Mouse (Mus musculus) Patski (cell line): ENCODE data around the gene Zfyve16. TPM values are rescaled to one million over a fixed set of nuclear protein-coding genes. Genes with fewer than 3 reads are reported as not detected.
A peak's percentile ranks its signal among the peaks of the same experiment; 100 is the strongest.

Source experiments
- ATAC-seq: fragments of 100-300 bp; one replicate; pipeline ENCODE4 v1.8.0; 2021
- CTCF ChIA-PET: fragments of 350-600 bp; sonication (Branson Sonifier 250); formaldehyde crosslinking; loops from one replicate; lab custom pipeline; 2022; ENCODE audit warnings: inconsistent platforms; lab: Charles Lee
- POLR2A ChIA-PET: fragments of 350-600 bp; sonication (Branson Sonifier 250); formaldehyde crosslinking; loops from one replicate; lab custom pipeline; 2022; ENCODE audit warnings: antibody characterized with exemption, inconsistent platforms; lab: Charles Lee
- DNase-seq: peaks from one replicate; pipeline ENCODE4 v3.0.0-alpha.2; 2011; ENCODE audit warnings: low read depth, low spot score
- H3K27me3 ChIP-seq: fragments of 371-371 bp; one replicate; pipeline ENCODE4 v1.5.1; 2021
- CTCF ChIP-seq: fragments of 100-300 bp; IDR thresholded peaks from one replicate; pipeline ENCODE4 v1.5.1; 2021
- in situ Hi-C: fragments of 300-500 bp; cut with MboI; formaldehyde crosslinking; loops from 3 replicates; pipeline ENCODE4 v1.11.1; 2018; ENCODE audit warnings: low pct_unique_long_range_greater_than_20kb, mixed read lengths
- polyA plus RNA-seq: library from polyadenylated mRNA; unstranded; gene quantifications from one replicate; pipeline ENCODE4 v1.2.3, GENCODE M21; 2021

Zfyve16 gene
- polyA plus RNA-seq, 1 experiment from 2014 or later: 24.9 TPM

- DNase-seq: no peak
- no peaks in the 10 kb centered on the region for H3K27me3 ChIP-seq
- ATAC-seq: no peak
- ChIA-PET POLR2A (no interaction called here), CTCF (interaction anchor here (1.5 kb wide), 1 partner anchor 36 kb away, joined by 3 read pairs; no protein-coding TSS in a partner anchor)
- in situ Hi-C loops: no loop called here
- no peak for TF ChIP-seq CTCF
Measured at GRCm38 (mm10) chr13:92532216-92532615, 1.5 kb upstream of the Zfyve16 start.

DNA sequence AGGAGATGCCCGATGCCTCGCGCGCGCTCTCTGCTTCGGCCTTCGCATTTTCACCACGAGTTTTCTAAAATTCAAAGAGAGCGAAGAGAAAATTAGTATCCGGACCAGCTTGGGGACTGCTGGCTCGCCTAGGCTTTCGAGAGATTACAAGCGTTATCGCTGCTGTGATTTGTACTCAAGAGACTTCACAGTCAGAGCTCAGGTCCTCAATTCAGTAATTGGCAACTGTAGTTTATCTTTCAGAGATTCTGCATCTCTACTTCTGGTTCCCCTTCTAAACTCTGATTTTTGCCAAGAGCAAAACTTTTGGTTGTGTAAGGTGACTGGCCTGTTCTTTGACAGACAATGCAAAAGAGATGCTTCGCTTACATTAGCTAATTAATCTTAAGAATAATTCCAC is 569 bp upstream of the Zfyve16 start:
- ATAC-seq (peak; percentile 4), DNase-seq (no peak)
- POLR2A ChIA-PET: interaction anchor here (0.7 to 0.9 kb wide), 2 partner anchors 12 to 38 kb away, joined by 3 read pairs; no protein-coding TSS in a partner anchor

GRCm38 (mm10) chr13:92529828-92530720 is 594 bp downstream of the Zfyve16 start:
- DNase-seq: peak; percentile 24
- in situ Hi-C loops: no loop called here
- ATAC-seq: peak; percentile 95
- ChIA-PET CTCF (no interaction called here), POLR2A (interaction anchor here (0.7 kb wide), 2 partner anchors 12 to 36 kb away, joined by 3 to 5 read pairs; no protein-coding TSS in a partner anchor)
- H3K27me3 ChIP-seq: no peaks in the 10 kb centered on the region
- no peak for TF ChIP-seq CTCF

More for the DNA sequence above, 569 bp upstream of the Zfyve16 start:
- CTCF ChIA-PET: no interaction called here
- H3K27me3 ChIP-seq: no peaks in the 10 kb centered on the region
- no peak for TF ChIP-seq CTCF
- in situ Hi-C loops: no loop called here

DNA sequence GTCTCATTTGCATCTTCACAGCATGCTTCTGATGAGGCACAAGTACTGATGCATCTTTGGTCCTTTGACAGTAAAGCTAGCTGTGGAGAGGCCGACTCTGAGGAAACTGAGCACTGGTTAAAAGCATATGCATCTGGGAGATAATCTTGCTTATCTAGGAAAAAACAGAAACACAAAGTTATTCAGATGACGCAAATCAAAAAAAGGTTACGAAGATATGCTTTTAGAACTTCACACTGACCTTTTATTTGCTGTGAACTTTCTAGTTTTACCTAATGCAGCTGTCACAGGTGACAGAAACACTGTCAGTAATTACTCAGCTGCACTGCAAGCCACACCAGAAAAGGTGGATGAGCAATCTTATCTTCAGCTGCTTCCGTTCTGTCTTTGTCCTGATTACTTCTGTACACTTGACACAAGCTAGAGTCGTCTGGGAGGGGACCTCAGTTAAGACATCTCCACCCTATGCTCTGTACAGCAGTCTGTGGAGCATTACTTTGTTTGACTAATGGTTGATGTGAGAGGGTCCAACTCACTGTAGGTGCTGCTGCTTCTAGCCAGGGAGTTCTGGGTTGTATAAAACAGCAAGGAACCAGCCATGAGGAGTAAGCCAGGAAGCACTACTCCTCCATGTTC is 7.4 kb downstream of the Zfyve16 start:
- POLR2A ChIA-PET: no interaction called here
- ATAC-seq (no peak), DNase-seq (no peak)
- in situ Hi-C loops: no loop called here
- TF ChIP-seq CTCF: no peak
- no peaks in the 10 kb centered on the region for H3K27me3 ChIP-seq
- CTCF ChIA-PET: interaction anchor here (1.3 kb wide), 1 partner anchor 13 kb away, joined by 4 read pairs; no protein-coding TSS in a partner anchor

GRCm38 (mm10) chr13:92504871-92505270 is 25.8 kb downstream of the Zfyve16 start:
- DNase-seq: no peak
- ATAC-seq: no peak
- TF ChIP-seq CTCF: no peak
- CTCF ChIA-PET: interaction anchor here (1.1 kb wide), 1 partner anchor 76 kb away, joined by 3 read pairs; no protein-coding TSS in a partner anchor
- H3K27me3 ChIP-seq: no peaks in the 10 kb centered on the region
- in situ Hi-C loops: no loop called here
- POLR2A ChIA-PET: no interaction called here

DNA sequence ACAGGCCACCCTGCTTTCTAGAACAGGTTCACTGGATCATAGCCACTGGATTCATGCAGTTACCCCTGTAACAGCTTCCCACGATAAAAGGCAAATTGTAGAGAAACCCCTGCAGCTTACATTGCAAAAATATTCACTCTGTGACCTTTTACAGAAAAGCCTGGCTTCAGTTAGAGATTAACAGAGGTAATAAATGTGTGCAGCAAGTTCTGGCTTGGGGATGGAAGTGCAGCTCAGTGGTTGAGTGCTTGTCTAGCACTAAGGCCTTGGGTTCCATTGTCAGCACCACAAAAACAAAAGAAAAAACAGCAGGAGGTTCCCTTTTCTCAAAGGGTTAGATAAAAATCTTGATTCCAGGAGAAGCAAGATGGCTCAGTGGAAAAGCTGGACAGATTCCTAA is 38.7 kb downstream of the Zfyve16 start:
- in situ Hi-C loops: no loop called here
- DNase-seq: no peak
- H3K27me3 ChIP-seq: no peaks in the 10 kb centered on the region
- CTCF ChIA-PET: interaction anchor here (1.1 kb wide), 1 partner anchor 15 kb away, joined by 3 read pairs; no protein-coding TSS in a partner anchor
- no peak for TF ChIP-seq CTCF
- no peak for ATAC-seq
- POLR2A ChIA-PET: no interaction called here

DNA sequence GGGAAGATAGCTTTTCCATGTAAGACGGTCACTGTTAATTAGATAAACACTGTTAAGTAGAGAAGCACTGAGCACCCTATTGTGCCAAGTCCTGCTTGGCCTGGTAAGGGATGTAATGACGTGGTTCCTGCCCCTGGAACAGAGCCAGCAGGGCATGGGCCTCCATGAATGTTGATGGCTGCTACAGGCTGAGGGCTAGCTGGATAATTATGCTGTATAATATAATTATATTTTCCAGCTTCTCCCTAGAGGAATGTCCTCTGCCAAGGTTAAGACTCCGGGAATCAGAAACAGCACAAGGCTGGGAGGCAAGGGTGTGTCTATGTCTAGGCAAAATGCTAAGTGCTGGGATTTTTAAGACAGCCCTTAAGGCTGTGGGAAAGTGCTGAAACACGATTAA is 39.9 kb downstream of the Zfyve16 start:
- TF ChIP-seq CTCF: no peak
- ATAC-seq (no peak), DNase-seq (no peak)
- ChIA-PET POLR2A (no interaction called here), CTCF (no interaction called here)
- no peaks in the 10 kb centered on the region for H3K27me3 ChIP-seq
- in situ Hi-C loops: no loop called here

GRCm38 (mm10) chr13:92483852-92484463 is 46.7 kb downstream of the Zfyve16 start, which contains the start of gene Fam151b:
Gene Fam151b, minus strand, starts transcription at chr13:92484015.
- POLR2A ChIA-PET: no interaction called here
- TF ChIP-seq CTCF: no peak
- H3K27me3 ChIP-seq: no peaks in the 10 kb centered on the region
- peak; percentile 100 for ATAC-seq
- CTCF ChIA-PET: interaction anchor here (1.3 kb wide), 1 partner anchor 10 kb away, joined by 4 read pairs; no protein-coding TSS in a partner anchor
- in situ Hi-C loops: loop anchor here (5.0 kb wide), 2 partner anchors 122 to 572 kb away; no protein-coding TSS in a partner anchor
- peak; percentile 76 for DNase-seq

DNA sequence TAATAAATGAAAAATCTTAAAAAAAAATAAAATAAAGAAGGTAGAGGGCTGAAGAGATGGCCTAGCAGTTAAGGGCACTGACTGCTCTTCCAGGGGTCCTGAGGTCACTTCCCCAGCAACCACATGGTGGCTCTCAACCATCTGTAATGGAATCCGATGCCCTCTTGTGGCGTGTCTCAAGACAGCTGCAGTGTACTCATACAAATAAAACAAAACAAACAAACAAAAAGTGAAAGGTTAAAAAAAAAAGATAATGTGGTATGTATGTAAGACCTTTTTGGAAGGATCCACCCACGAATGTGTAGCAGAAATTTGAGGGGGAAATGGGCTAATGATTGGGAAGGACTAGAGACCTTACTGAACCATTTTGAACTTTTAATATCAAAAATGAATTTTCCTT is 47.3 kb downstream of the Zfyve16 start:
- CTCF ChIA-PET: no interaction called here
- in situ Hi-C loops: loop anchor here (5.0 kb wide), 2 partner anchors 121 to 571 kb away; no protein-coding TSS in a partner anchor
- no peaks in the 10 kb centered on the region for H3K27me3 ChIP-seq

GRCm38 (mm10) chr13:92470151-92470550 is 60.5 kb downstream of the Zfyve16 start:
- ATAC-seq: no peak

More for the DNA sequence above, 47.3 kb downstream of the Zfyve16 start:
- POLR2A ChIA-PET: no interaction called here
- peak; percentile 67 for ATAC-seq
- peak; percentile 87 for TF ChIP-seq CTCF
- no peak for DNase-seq

More at GRCm38 (mm10) chr13:92470151-92470550, 60.5 kb downstream of the Zfyve16 start:
- TF ChIP-seq CTCF: no peak
- in situ Hi-C loops: no loop called here
- CTCF ChIA-PET: interaction anchor here (0.9 kb wide), 1 partner anchor 12 kb away, joined by 4 read pairs; no protein-coding TSS in a partner anchor
- no peak for DNase-seq
- POLR2A ChIA-PET: interaction anchor here (0.9 kb wide), 1 partner anchor 11 kb away, joined by 4 read pairs; no protein-coding TSS in a partner anchor
- no peaks in the 10 kb centered on the region for H3K27me3 ChIP-seq
